Mouse (Mus musculus): ENCODE measurements around the gene Skap1.

DNA sequence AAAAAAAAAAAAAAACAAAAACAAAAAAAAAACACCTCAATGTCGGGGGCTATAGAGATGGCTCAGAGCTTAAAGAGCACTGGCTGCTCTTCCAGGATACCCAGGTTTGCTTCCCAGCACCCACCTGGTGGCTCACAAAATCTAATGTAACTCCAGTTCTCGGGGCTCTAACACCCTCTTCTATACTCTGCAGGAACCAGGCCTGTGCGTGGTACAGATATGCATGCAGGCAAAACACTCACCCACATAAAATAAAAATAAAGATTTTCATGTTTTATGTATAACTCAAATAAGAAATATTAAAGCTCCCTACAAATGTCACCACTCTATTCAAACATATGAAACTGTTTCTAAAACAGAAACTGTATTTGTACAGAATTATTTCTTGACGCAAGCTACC lies 214.6 kb downstream of the Skap1 start:
- TF ChIP-seq CTCF (IDR thresholded peaks at IDR 0.05; ENCODE audit: borderline replicate concordance, insufficient read depth, low read length): no peak
- no peak for TF ChIP-seq POLR2A (IDR thresholded peaks at IDR 0.05; ENCODE audit: low read depth, low read length)
